Mouse (Mus musculus) CH12.LX (cell line): Measurements from ENCODE around the gene Tubd1.

Source experiments
- CHD1 ChIP-seq: IDR thresholded peaks from 2 replicates; pipeline ENCODE4 v1.6.1; 2012; ENCODE audit warnings: low read depth, low read length, improper control_type of control experiment, inconsistent platforms
- CTCF ChIP-seq, 2 experiments: IDR thresholded peaks in 1 of 2; conservative IDR thresholded peaks in 1 of 2; 2 replicates each; pipeline ENCODE4 v1.5.1; 2011 to 2012; ENCODE audit warnings: low read depth in 2 of 2, low read length in 2 of 2, improper control_type of control experiment in 1 of 2, inconsistent platforms in 1 of 2, mild to moderate bottlenecking in 1 of 2, moderate library complexity in 1 of 2
- E2F4 ChIP-seq: IDR thresholded peaks from 2 replicates; pipeline ENCODE4 v1.6.1; 2011; ENCODE audit warnings: low read depth, low read length, improper control_type of control experiment; ENCODE audit not compliant: insufficient replicate concordance
- EP300 ChIP-seq: IDR thresholded peaks from 2 replicates; pipeline ENCODE4 v1.6.1; 2011; ENCODE audit warnings: low read length, improper control_type of control experiment
- GABPA ChIP-seq: IDR thresholded peaks from 2 replicates; pipeline ENCODE4 v1.6.1; 2012; ENCODE audit warnings: low read depth, low read length, improper control_type of control experiment, inconsistent platforms; ENCODE audit not compliant: insufficient replicate concordance
- MEF2A ChIP-seq: IDR thresholded peaks from 2 replicates; pipeline ENCODE4 v1.6.1; 2014; ENCODE audit warnings: low read depth, mild to moderate bottlenecking, inconsistent platforms, low read length, improper control_type of control experiment, borderline replicate concordance
- MXI1 ChIP-seq: IDR thresholded peaks from 2 replicates; pipeline ENCODE4 v1.6.1; 2011; ENCODE audit warnings: mild to moderate bottlenecking, low read depth, low read length, improper control_type of control experiment
- POLR2A ChIP-seq: IDR thresholded peaks from 2 replicates; pipeline ENCODE4 v1.6.1; 2011; ENCODE audit warnings: low read depth, mild to moderate bottlenecking, improper control_type of control experiment, low read length
- SMC3 ChIP-seq: IDR thresholded peaks from 2 replicates; pipeline ENCODE4 v1.6.1; 2011; ENCODE audit warnings: low read depth, low read length, improper control_type of control experiment
- UBTF ChIP-seq: IDR thresholded peaks from 2 replicates; pipeline ENCODE4 v1.6.1; 2012; ENCODE audit warnings: low read depth, mild to moderate bottlenecking, inconsistent platforms, low read length, improper control_type of control experiment, moderate library complexity
- USF2 ChIP-seq: conservative IDR thresholded peaks from 2 replicates; pipeline ENCODE4 v1.6.1; 2011; ENCODE audit warnings: low read depth, low read length, improper control_type of control experiment
- ZC3H11A ChIP-seq: IDR thresholded peaks from 2 replicates; pipeline ENCODE4 v1.6.1; 2012; ENCODE audit warnings: low read depth, mild to moderate bottlenecking, inconsistent platforms, low read length, improper control_type of control experiment

- no peak for TF ChIP-seq CTCF (conservative IDR thresholded peaks at IDR 0.05 in 1 of 2, IDR thresholded peaks at IDR 0.05 in 1 of 2; ENCODE audit: low read depth in 2 of 2, low read length in 2 of 2)
- TF ChIP-seq E2F4, result no peak
- no peak for TF ChIP-seq CHD1
- TF ChIP-seq POLR2A, result no peak
- TF ChIP-seq EP300, result no peak
- TF ChIP-seq ZC3H11A, result no peak
- no peak for TF ChIP-seq SMC3
- no peak for TF ChIP-seq USF2
- TF ChIP-seq GABPA, result no peak
- TF ChIP-seq MXI1, result no peak
- TF ChIP-seq MEF2A, result no peak
- no peak for TF ChIP-seq UBTF
Observed at GRCm38 (mm10) chr11:86600209-86600557, 55.4 kb downstream of the Tubd1 start.
